Mouse (Mus musculus): ENCODE data around the gene Rgs8. TPM values are rescaled to one million over a fixed set of nuclear protein-coding genes. Genes with fewer than 3 reads are reported as not detected.

Rgs8 gene
- polyA plus RNA-seq, 1 experiment: 0.66 TPM

GRCm38 (mm10) chr1:153659666-153660065, 6.8 kb downstream of the Rgs8 start:
- TF ChIP-seq POLR2A (IDR thresholded peaks at IDR 0.05; ENCODE audit: borderline replicate concordance, low read depth, low read length): no peak
- no peak for TF ChIP-seq CTCF (IDR thresholded peaks at IDR 0.05; ENCODE audit: low read depth, low read length)
- Histone ChIP-seq H3K4me1 (ENCODE audit: control insufficient read depth, insufficient read depth, low read length) (no peaks in the 10 kb centered on the region), H3K4me3 (ENCODE audit: insufficient read depth, low read length) (no peak overlapping the region), H3K27ac (ENCODE audit: insufficient read depth, low read depth, low read length) (no peak overlapping the region)

- no peak for TF ChIP-seq CTCF (IDR thresholded peaks at IDR 0.05; ENCODE audit: low read depth, low read length)
- TF ChIP-seq POLR2A (IDR thresholded peaks at IDR 0.05; ENCODE audit: borderline replicate concordance, low read depth, low read length): no peak
- H3K4me1 ChIP-seq (ENCODE audit: control insufficient read depth, insufficient read depth, low read length): no peaks in the 10 kb centered on the region
- H3K27ac ChIP-seq (ENCODE audit: insufficient read depth, low read depth, low read length): no peak overlapping the region
- H3K4me3 ChIP-seq (ENCODE audit: insufficient read depth, low read length): no peak overlapping the region
Measured at GRCm38 (mm10) chr1:153660982-153661688, 8.3 kb downstream of the Rgs8 start.

GRCm38 (mm10) chr1:153661689-153662002, 8.8 kb downstream of the Rgs8 start:
- no peak for TF ChIP-seq POLR2A (IDR thresholded peaks at IDR 0.05; ENCODE audit: borderline replicate concordance, low read depth, low read length)
- TF ChIP-seq CTCF (IDR thresholded peaks at IDR 0.05; ENCODE audit: low read depth, low read length): no peak
- H3K4me1 ChIP-seq (ENCODE audit: control insufficient read depth, insufficient read depth, low read length): no peaks in the 10 kb centered on the region
- no peak overlapping the region for H3K4me3 ChIP-seq (ENCODE audit: insufficient read depth, low read length)
- H3K27ac ChIP-seq (ENCODE audit: insufficient read depth, low read depth, low read length): no peak overlapping the region

- TF ChIP-seq CTCF (IDR thresholded peaks at IDR 0.05; ENCODE audit: low read depth, low read length) (no peak), POLR2A (IDR thresholded peaks at IDR 0.05; ENCODE audit: borderline replicate concordance, low read depth, low read length) (no peak)
- Histone ChIP-seq H3K27ac (ENCODE audit: insufficient read depth, low read depth, low read length) (no peak overlapping the region), H3K4me1 (ENCODE audit: control insufficient read depth, insufficient read depth, low read length) (no peaks in the 10 kb centered on the region), H3K4me3 (ENCODE audit: insufficient read depth, low read length) (no peak overlapping the region)
Measured at GRCm38 (mm10) chr1:153662362-153662761, 9.5 kb downstream of the Rgs8 start.

DNA sequence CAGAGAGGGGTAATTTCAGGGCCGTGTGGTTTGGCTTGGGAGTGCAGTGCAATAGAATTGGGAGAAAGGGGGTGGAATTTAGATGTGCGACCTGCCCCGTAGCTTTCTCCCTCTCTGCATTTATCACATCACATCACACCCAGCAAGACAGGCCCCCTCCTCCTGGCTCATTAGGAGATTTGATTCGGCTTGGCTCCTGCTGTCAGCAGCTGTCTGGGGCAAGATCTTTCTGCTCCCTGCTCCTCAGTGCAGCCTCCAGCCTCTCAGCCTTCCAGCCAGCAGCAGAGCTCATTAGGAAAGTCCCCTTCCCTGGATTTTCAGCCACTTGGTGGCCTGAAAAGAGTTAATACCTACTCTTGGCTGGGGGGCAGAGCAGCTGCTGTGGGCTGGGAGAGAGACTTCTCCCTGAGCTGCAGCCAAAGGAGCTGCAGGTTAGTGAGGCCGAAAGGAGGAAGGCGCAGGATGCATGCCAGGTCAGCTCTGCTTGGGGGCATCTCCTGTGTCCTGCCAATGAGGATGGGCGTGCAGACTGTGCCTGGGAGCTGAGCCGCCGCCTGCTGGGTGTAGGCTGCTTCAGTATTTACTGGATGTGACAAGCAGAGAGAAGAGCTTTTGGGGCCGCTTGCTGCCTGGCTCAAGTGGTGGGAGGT, 12.4 kb downstream of the Rgs8 start:
- no peak overlapping the region for H3K27ac ChIP-seq (ENCODE audit: insufficient read depth, low read depth, low read length)
- H3K4me1 ChIP-seq (ENCODE audit: control insufficient read depth, insufficient read depth, low read length): no peaks in the 10 kb centered on the region
- no peak overlapping the region for H3K4me3 ChIP-seq (ENCODE audit: insufficient read depth, low read length)
- TF ChIP-seq CTCF (IDR thresholded peaks at IDR 0.05; ENCODE audit: low read depth, low read length) (no peak), POLR2A (IDR thresholded peaks at IDR 0.05; ENCODE audit: borderline replicate concordance, low read depth, low read length) (no peak)

DNA sequence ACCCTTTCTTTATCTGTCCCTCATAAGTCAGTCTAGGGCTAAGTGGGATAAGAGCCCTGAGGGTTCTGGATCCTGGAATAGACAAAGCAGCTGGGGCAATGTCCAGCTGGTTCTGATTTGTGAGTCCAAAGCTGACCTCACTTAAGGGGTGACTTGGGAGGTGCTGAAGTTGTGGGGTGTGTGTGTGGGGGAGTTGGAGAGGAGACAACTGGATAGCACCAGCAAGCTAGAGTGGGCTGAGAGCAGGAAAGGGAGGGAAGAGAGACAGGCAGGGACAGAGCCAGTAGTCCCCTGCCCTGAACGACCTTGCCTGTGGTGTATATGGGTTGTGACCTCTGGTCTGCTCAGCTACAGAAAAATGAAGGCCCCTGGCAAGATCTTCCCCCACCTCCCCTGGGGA, 13.4 kb downstream of the Rgs8 start:
- Histone ChIP-seq H3K27ac (ENCODE audit: insufficient read depth, low read depth, low read length) (no peak overlapping the region), H3K4me1 (ENCODE audit: control insufficient read depth, insufficient read depth, low read length) (no peaks in the 10 kb centered on the region), H3K4me3 (ENCODE audit: insufficient read depth, low read length) (no peak overlapping the region)
- no peak for TF ChIP-seq CTCF (IDR thresholded peaks at IDR 0.05; ENCODE audit: low read depth, low read length)
- no peak for TF ChIP-seq POLR2A (IDR thresholded peaks at IDR 0.05; ENCODE audit: borderline replicate concordance, low read depth, low read length)

DNA sequence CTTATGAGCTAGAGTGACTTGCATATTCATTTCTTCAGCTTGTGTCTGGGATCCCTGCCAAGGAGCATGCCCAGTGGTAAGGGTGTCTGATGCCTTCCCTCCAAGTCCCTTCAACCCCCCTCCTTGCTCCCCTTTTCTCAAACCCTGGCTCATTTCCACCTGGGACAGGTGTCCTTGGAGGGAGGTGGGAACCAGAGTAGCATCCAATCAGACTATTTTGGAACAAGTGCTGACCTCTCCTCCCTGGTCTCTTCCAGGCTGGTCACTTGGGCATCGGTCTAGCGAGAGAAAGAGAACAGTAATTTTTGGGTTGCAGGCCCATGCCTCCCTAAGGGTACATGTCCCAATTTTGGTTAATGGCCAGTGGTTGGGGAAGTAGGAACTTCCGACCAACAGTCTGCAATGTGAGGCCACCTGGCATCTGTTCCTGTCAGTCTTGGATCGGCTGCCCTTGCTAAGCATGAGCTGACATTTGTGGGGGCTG, 14.5 kb downstream of the Rgs8 start:
- TF ChIP-seq CTCF (IDR thresholded peaks at IDR 0.05; ENCODE audit: low read depth, low read length) (no peak), POLR2A (IDR thresholded peaks at IDR 0.05; ENCODE audit: borderline replicate concordance, low read depth, low read length) (no peak)
- Histone ChIP-seq H3K4me1 (ENCODE audit: control insufficient read depth, insufficient read depth, low read length) (no peaks in the 10 kb centered on the region), H3K27ac (ENCODE audit: insufficient read depth, low read depth, low read length) (no peak overlapping the region)

DNA sequence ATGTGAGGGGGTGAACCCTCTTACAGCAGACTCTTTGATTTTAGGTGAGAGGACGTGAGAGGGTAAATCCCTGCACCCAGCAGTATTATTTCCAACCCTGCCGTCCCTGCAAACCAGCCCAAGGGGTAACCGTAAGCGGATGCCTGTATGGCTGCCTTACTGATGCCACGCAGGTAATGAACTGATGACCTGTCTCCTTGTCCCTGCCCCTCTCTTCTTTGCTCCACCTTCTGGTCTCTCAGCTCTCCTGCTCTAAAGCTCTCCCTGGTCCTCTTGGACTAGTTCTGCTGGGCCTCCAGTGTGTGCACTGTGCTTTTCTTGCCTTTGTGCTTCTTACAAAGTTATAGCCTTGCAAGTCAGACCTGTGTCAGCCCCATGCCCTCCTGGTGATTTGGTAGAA, 15.0 kb downstream of the Rgs8 start:
- no peak overlapping the region for H3K4me3 ChIP-seq (ENCODE audit: insufficient read depth, low read length)
- no peak overlapping the region for H3K27ac ChIP-seq (ENCODE audit: insufficient read depth, low read depth, low read length)
- TF ChIP-seq POLR2A (IDR thresholded peaks at IDR 0.05; ENCODE audit: borderline replicate concordance, low read depth, low read length) (no peak), CTCF (IDR thresholded peaks at IDR 0.05; ENCODE audit: low read depth, low read length) (no peak)
- no peaks in the 10 kb centered on the region for H3K4me1 ChIP-seq (ENCODE audit: control insufficient read depth, insufficient read depth, low read length)

More for the DNA sequence above, 14.5 kb downstream of the Rgs8 start:
- H3K4me3 ChIP-seq (ENCODE audit: insufficient read depth, low read length): no peak overlapping the region

DNA sequence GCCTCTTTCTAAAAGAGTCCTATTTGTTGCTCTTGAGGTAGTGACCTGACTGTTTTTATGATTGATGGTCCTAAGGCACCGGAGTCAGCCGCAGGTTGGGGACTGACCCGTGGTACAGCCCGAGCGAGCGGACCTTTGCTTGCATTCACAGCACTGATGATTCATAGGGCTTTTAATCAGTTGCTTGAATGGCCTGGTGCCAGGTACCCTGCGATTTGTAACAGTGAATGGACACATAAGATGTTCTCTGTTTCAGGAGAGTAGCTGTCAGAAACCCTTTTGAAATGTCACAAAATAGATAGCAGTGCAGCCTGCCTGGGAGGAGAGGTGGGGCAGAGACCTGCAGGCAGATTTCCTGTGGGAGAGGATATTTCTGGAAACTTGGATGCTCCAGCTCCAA, 16.3 kb downstream of the Rgs8 start:
- TF ChIP-seq POLR2A (IDR thresholded peaks at IDR 0.05; ENCODE audit: borderline replicate concordance, low read depth, low read length) (no peak), CTCF (IDR thresholded peaks at IDR 0.05; ENCODE audit: low read depth, low read length) (no peak)
- Histone ChIP-seq H3K4me3 (ENCODE audit: insufficient read depth, low read length) (no peak overlapping the region), H3K4me1 (ENCODE audit: control insufficient read depth, insufficient read depth, low read length) (no peaks in the 10 kb centered on the region), H3K27ac (ENCODE audit: insufficient read depth, low read depth, low read length) (no peak overlapping the region)

DNA sequence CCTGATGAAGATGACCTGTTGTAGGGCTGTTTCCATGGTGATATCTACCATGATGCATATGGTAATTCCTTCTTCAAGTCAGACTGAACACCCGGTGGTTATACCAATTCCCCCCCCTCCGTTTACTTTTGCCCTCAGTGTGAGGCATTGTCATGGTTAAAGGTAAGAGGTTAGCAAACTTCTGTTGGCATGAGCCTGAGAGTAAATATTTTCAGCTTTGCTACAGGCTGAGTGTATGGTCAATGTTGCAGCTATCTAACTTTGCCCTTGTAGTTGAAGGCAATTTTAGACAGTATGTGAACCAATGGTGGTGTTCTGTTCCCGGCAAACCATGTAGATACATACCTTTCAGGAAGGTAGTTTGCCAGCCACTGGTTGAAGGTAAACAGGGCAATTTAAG, 16.9 kb downstream of the Rgs8 start:
- no peak for TF ChIP-seq CTCF (IDR thresholded peaks at IDR 0.05; ENCODE audit: low read depth, low read length)
- no peak for TF ChIP-seq POLR2A (IDR thresholded peaks at IDR 0.05; ENCODE audit: borderline replicate concordance, low read depth, low read length)
- Histone ChIP-seq H3K4me3 (ENCODE audit: insufficient read depth, low read length) (no peak overlapping the region), H3K4me1 (ENCODE audit: control insufficient read depth, insufficient read depth, low read length) (no peaks in the 10 kb centered on the region), H3K27ac (ENCODE audit: insufficient read depth, low read depth, low read length) (no peak overlapping the region)
